Mouse (Mus musculus) liver, embryonic 14.5 days (tissue): ENCODE data around the gene Psmb2.

Experiments used
- CTCF ChIP-seq: IDR thresholded peaks from 2 replicates; pipeline ENCODE4 v1.5.1; 2016; ENCODE audit warnings: antibody characterized with exemption, low read depth, control low read depth
- EP300 ChIP-seq: IDR thresholded peaks from 2 replicates; pipeline ENCODE4 v1.6.1; 2016; ENCODE audit warnings: antibody characterized with exemption, low read depth

- no peak for TF ChIP-seq CTCF
- no peak for TF ChIP-seq EP300
Observed at GRCm38 (mm10) chr4:126637446-126637845, 40.0 kb upstream of the Psmb2 start.
